Mouse (Mus musculus) ovary, postnatal 14 days (tissue): ENCODE results near the gene Naa38.
A peak's percentile ranks its signal among the peaks of the same experiment; 100 is the strongest.
"Not testable (repeated sequence)": the region's sequence is repeated elsewhere in the genome, so short reads cannot be mapped to it uniquely, and the experiment has no call there.

Experiments
- DNase-seq: peaks from one replicate; pipeline ENCODE4 v3.0.0; 2022; ENCODE audit warnings: low spot score

Gene Naa38

GRCm38 (mm10) chr11:69373223-69373965 is 21.9 kb upstream of the Naa38 start:
- no peak for DNase-seq

GRCm38 (mm10) chr11:69375646-69376045 is 19.6 kb upstream of the Naa38 start:
- DNase-seq, result no peak

GRCm38 (mm10) chr11:69377766-69378165 is 17.5 kb upstream of the Naa38 start:
- no peak for DNase-seq

- no peak for DNase-seq
Measured at GRCm38 (mm10) chr11:69379600-69379999, 15.7 kb upstream of the Naa38 start.

- no peak for DNase-seq
Measured at GRCm38 (mm10) chr11:69381356-69381755, 13.9 kb upstream of the Naa38 start.

- DNase-seq, result no peak
Measured at GRCm38 (mm10) chr11:69382478-69383105, 12.7 kb upstream of the Naa38 start.

- no peak for DNase-seq
Measured at GRCm38 (mm10) chr11:69384979-69385378, 10.3 kb upstream of the Naa38 start.

GRCm38 (mm10) chr11:69386758-69387157 is 8.5 kb upstream of the Naa38 start:
- DNase-seq, result no peak

GRCm38 (mm10) chr11:69388680-69389079 is 6.6 kb upstream of the Naa38 start:
- no peak for DNase-seq

- DNase-seq, result peak; percentile 47
Measured at GRCm38 (mm10) chr11:69389531-69390399, 5.5 kb upstream of the Naa38 start.

- peak; percentile 74 for DNase-seq
Measured at GRCm38 (mm10) chr11:69390400-69391034, 4.8 kb upstream of the Naa38 start.

- not testable (repeated sequence) for DNase-seq
Measured at GRCm38 (mm10) chr11:69394591-69395167, 608 bp upstream of the Naa38 start.

- DNase-seq, result peak; percentile 86
Measured at GRCm38 (mm10) chr11:69395634-69396373, 517 bp downstream of the Naa38 start.

- no peak for DNase-seq
Measured at GRCm38 (mm10) chr11:69396772-69397171, 1.5 kb downstream of the Naa38 start.

GRCm38 (mm10) chr11:69397581-69398057 is 2.3 kb downstream of the Naa38 start:
- DNase-seq, result no peak

- no peak for DNase-seq
Measured at GRCm38 (mm10) chr11:69398059-69398458, 2.8 kb downstream of the Naa38 start, which contains the start of gene Tmem88. TSS of gene Tmem88 (minus strand) at chr11:69398234.

GRCm38 (mm10) chr11:69398486-69399200 is 3.4 kb downstream of the Naa38 start:
- no peak for DNase-seq

GRCm38 (mm10) chr11:69399201-69400082 is 4.2 kb downstream of the Naa38 start:
- DNase-seq, result no peak
